Mouse (Mus musculus): ENCODE data around the gene Crym. TPM values are rescaled to one million over a fixed set of nuclear protein-coding genes. Genes with fewer than 3 reads are reported as not detected.
A peak's percentile ranks its signal among the peaks of the same experiment; 100 is the strongest.

The Crym gene
- polyA plus RNA-seq, 1 experiment from 2014 or later, result 8.8 TPM

DNA sequence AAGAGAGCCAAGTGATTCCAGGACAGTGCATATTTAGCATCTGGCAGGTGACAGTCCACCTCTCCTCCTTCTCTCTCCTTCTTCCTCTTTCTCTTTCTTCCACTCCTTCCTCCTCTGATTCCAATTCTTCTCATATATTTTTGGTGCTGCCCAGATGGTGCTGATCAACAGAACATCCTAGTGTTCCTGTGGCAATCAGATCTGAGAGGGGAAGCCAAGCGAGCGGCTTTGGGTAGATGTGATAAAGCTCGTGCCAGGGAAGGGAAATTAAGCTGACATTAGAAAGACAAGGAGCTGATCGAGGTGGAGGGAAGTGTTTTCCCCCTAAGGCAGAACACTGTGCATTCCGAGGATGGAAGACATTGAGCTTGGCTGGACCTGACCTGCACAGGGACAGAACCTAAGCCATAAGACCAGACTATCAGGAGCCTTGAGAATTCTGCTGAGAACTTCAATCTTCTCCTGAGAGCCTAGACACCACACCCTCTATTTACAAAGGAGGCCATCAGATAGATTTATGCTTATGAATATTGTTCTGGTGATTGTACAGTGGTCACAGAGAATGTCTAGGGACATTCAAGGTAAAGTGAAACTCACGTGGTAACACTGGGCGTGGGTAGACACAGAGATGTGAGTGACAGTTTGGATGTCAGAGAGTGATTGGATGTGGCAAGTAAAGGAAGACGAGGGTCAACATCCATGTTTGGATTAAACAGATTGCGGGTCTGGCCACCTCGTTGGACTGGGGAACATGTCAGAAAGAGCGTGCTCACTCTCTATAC is 27.0 kb downstream of the Crym start:
- H3K27ac ChIP-seq (ENCODE audit: low read depth, low read length), result no peak overlapping the region
- no peak for ATAC-seq (ENCODE audit: insufficient read depth, low FRiP score, low TSS enrichment)
- 87% methylated on average over 11 of the region's 11 CpGs for WGBS

DNA sequence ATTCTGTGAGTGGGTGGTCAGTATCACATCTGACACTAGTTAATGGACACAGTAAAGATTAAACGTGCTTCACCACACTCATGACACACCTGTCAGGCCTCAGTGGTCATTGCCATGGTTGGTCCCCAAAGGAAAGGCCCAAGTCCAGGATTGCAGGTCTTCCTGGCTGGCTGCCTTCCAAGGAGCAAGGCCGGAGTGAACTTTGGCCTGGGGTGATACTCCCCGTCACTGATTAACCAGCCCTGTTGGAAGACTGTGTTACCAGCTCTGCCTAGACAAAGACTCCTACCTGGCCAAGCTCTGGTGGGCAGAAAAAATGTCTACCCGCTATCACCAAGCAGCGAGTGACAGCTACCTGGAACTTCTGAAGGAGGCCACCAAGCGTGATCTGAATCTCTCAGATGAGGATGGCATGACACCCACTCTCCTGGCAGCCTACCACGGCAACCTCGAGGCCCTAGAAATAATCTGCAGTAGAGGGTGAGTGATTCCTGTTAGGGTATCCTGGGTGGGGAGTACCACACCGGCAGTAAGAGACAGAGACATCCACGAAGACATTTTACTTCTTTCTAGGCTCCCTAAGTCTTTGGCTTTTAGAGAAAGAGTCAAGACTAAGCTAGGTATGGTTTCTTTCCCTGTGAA is 28.2 kb downstream of the Crym start, which contains the start of gene Anks4b:
TSS of gene Anks4b (plus strand) at position 256 of the 642 bp plus-strand sequence.
- Histone ChIP-seq H3K27me3 (ENCODE audit: control insufficient read depth, insufficient read depth, low read length) (no peaks in the 10 kb centered on the region), H3K9ac (ENCODE audit: low read length) (no peak within 1 kb of the TSS), H3K4me3 (ENCODE audit: low read depth, low read length) (no peak within 1 kb of the TSS), H3K4me2 (ENCODE audit: low read depth) (no peak within 1 kb of the TSS), H3K4me1 (ENCODE audit: control insufficient read depth, insufficient read depth, low read length) (no peaks in the 10 kb centered on the region), H3K27ac (ENCODE audit: low read depth, low read length) (no peak within 1 kb of the TSS), H3K9me3 (ENCODE audit: control insufficient read depth, low read length) (no peaks in the 10 kb centered on the region), H3K36me3 (ENCODE audit: control insufficient read depth, insufficient read depth, low read length) (no peaks in the 10 kb centered on the region)
- no peak for ATAC-seq (ENCODE audit: insufficient read depth, low FRiP score, low TSS enrichment)
- WGBS, result 92% methylated on average over 10 of the region's 10 CpGs
- DNase-seq (ENCODE audit: low spot score), result no peak

More for the DNA sequence above, 27.0 kb downstream of the Crym start:
- Histone ChIP-seq H3K4me2 (ENCODE audit: low read depth) (no peak overlapping the region), H3K27me3 (ENCODE audit: control insufficient read depth, insufficient read depth, low read length) (no peaks in the 10 kb centered on the region), H3K4me3 (ENCODE audit: low read depth, low read length) (no peak overlapping the region), H3K9ac (ENCODE audit: low read length) (no peak overlapping the region), H3K36me3 (ENCODE audit: control insufficient read depth, insufficient read depth, low read length) (no peaks in the 10 kb centered on the region), H3K4me1 (ENCODE audit: control insufficient read depth, insufficient read depth, low read length) (no peaks in the 10 kb centered on the region), H3K9me3 (ENCODE audit: control insufficient read depth, low read length) (no peaks in the 10 kb centered on the region)
- no peak for DNase-seq (ENCODE audit: low spot score)

DNA sequence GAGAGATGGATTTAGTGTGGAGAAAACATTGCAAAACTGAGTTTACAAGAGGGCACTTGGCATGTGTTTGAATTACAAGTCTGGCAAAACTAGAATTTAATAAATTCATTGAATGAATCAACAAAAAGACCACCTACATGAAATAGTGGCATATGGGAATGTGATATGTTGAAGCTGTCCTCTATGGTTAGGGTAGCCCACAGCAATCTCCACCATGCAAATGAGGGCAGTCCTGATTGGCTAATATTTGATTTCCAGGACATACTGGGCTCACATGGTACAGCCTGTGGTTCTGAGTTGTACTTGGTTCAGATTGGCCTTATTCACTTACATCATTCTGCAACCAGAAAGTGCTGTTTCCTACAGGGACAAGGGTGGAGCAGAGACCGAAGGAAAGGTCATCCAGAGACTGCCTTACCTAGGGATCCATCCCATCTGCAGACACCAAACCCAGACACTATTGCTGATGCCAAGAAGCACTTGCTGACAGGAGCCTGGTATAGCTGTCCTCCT is 29.7 kb downstream of the Crym start:
- Histone ChIP-seq H3K36me3 (ENCODE audit: control insufficient read depth, insufficient read depth, low read length) (no peaks in the 10 kb centered on the region), H3K27ac (ENCODE audit: low read depth, low read length) (no peak overlapping the region), H3K4me1 (ENCODE audit: control insufficient read depth, insufficient read depth, low read length) (no peaks in the 10 kb centered on the region), H3K4me3 (ENCODE audit: low read depth, low read length) (no peak overlapping the region), H3K9ac (ENCODE audit: low read length) (no peak overlapping the region), H3K9me3 (ENCODE audit: control insufficient read depth, low read length) (no peaks in the 10 kb centered on the region), H3K27me3 (ENCODE audit: control insufficient read depth, insufficient read depth, low read length) (no peaks in the 10 kb centered on the region), H3K4me2 (ENCODE audit: low read depth) (no peak overlapping the region)
- ATAC-seq (ENCODE audit: insufficient read depth, low FRiP score, low TSS enrichment) (no peak), DNase-seq (ENCODE audit: low spot score) (no peak)
- 88% methylated on average over 1 of the region's 1 CpGs for WGBS

DNA sequence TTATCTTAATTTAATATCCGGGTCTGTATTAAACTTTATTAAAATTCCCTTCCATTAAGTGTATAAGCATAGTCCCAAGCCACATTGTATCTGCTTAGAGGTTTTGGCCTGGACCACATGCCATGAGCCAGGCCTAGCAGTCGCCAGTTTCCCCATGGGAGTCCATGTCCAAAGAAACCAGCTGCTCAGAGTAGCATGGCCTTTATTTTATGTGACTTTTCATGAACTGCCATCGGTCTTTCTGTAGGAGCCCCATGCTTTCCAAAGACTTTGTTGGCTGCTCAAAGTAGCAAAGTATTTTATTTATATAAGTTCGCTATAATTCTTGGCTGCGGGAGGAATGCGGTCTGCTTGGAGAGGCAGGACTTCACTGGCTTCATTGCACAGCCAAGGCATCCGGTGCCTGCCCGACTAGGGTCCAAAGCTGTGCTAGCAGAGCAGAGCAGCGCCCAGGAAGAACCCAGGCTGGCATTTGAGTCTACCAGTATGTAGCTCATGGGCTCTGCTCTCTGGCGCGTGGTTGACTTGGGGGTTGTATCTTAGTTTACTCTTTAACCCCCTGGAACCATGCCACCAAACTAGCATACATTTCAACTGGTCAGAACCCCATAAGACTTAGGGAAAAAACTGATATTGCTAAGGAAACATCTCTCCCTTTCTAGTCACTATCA is 38.2 kb downstream of the Crym start:
- H3K36me3 ChIP-seq (ENCODE audit: control insufficient read depth, insufficient read depth, low read length), result no peaks in the 10 kb centered on the region
- ATAC-seq (ENCODE audit: insufficient read depth, low FRiP score, low TSS enrichment) (no peak), DNase-seq (ENCODE audit: low spot score) (no peak)
- no peaks in the 10 kb centered on the region for H3K4me1 ChIP-seq (ENCODE audit: control insufficient read depth, insufficient read depth, low read length)
- 92% methylated on average over 11 of the region's 11 CpGs for WGBS
- no peak overlapping the region for H3K9ac ChIP-seq (ENCODE audit: low read length)
- no peak overlapping the region for H3K4me2 ChIP-seq (ENCODE audit: low read depth)
- no peaks in the 10 kb centered on the region for H3K9me3 ChIP-seq (ENCODE audit: control insufficient read depth, low read length)
- no peak overlapping the region for H3K27ac ChIP-seq (ENCODE audit: low read depth, low read length)
- no peak overlapping the region for H3K4me3 ChIP-seq (ENCODE audit: low read depth, low read length)
- H3K27me3 ChIP-seq (ENCODE audit: control insufficient read depth, insufficient read depth, low read length), result no peaks in the 10 kb centered on the region

DNA sequence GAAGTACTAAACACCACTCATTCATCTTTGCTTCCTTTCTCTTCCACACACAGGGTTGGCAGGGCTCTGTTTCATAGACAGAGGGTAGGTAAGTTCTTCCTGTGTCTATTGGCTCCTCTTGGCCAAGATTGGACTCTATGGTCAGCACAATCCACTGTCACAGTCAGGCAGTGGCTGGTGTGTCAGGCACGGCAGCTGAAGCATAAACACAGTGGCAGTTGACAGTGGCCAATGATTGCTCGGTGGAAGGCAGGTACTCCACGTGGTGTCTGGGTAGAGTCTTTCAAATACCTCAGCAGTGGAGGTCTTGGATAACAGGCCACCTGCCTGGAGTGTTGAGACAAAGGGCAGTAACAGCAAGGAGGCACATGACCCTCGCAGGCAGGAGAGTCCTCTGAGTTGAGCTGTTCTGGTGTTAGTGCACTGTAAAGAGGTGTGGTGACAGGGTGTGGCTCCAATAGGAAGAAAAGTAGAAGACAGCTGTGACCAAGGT is 43.7 kb downstream of the Crym start:
- Histone ChIP-seq H3K9me3 (ENCODE audit: control insufficient read depth, low read length) (no peaks in the 10 kb centered on the region), H3K27ac (ENCODE audit: low read depth, low read length) (no peak overlapping the region), H3K4me3 (ENCODE audit: low read depth, low read length) (no peak overlapping the region), H3K9ac (ENCODE audit: low read length) (no peak overlapping the region), H3K4me2 (ENCODE audit: low read depth) (no peak overlapping the region), H3K36me3 (ENCODE audit: control insufficient read depth, insufficient read depth, low read length) (no peaks in the 10 kb centered on the region), H3K27me3 (ENCODE audit: control insufficient read depth, insufficient read depth, low read length) (no peaks in the 10 kb centered on the region), H3K4me1 (ENCODE audit: control insufficient read depth, insufficient read depth, low read length) (peaks cover 4% of the 10 kb centered on the region; the same call in 1 of the 2 replicates)
- 0 out of 2 replicates have a peak, but pooled peaks have one; percentile 21 for ATAC-seq (ENCODE audit: insufficient read depth, low FRiP score, low TSS enrichment)
- no peak for DNase-seq (ENCODE audit: low spot score)
- 37% methylated on average over 4 of the region's 4 CpGs for WGBS

DNA sequence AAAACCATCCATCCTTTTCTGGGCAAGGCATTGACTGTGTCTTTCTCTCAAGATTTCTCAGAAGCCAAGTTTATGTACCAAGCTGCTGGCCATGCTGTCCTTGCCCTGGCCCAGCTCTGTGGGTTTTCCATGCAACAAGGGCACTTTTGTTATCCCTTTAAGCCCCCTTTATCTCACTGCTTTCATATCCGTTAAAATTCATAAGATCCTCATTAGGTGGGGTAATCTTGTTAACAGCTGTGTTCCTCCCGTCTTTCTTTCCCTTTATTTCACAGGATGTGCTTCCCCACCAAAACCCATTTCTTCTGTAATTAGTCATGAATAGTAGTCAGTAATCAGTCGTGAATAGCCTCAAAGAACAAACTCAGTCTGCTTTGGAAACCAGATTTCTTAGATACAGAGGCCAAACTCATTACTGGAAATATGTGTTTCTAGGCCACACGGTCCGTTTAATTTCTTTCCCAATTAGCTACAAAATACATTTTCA is 44.3 kb downstream of the Crym start:
- no peak overlapping the region for H3K27ac ChIP-seq (ENCODE audit: low read depth, low read length)
- ATAC-seq (ENCODE audit: insufficient read depth, low FRiP score, low TSS enrichment) (peak; percentile 8; the same call in 1 of the 2 replicates), DNase-seq (ENCODE audit: low spot score) (peak; percentile 32)
- no peak overlapping the region for H3K4me2 ChIP-seq (ENCODE audit: low read depth)
- no peak overlapping the region for H3K4me3 ChIP-seq (ENCODE audit: low read depth, low read length)
- WGBS, result 36% methylated on average over 5 of the region's 5 CpGs
- H3K9ac ChIP-seq (ENCODE audit: low read length), result no peak overlapping the region
- H3K9me3 ChIP-seq (ENCODE audit: control insufficient read depth, low read length), result no peaks in the 10 kb centered on the region
- H3K36me3 ChIP-seq (ENCODE audit: control insufficient read depth, insufficient read depth, low read length), result no peaks in the 10 kb centered on the region
- no peaks in the 10 kb centered on the region for H3K27me3 ChIP-seq (ENCODE audit: control insufficient read depth, insufficient read depth, low read length)
- peaks cover 4% of the 10 kb centered on the region; the same call in 1 of the 2 replicates for H3K4me1 ChIP-seq (ENCODE audit: control insufficient read depth, insufficient read depth, low read length)

DNA sequence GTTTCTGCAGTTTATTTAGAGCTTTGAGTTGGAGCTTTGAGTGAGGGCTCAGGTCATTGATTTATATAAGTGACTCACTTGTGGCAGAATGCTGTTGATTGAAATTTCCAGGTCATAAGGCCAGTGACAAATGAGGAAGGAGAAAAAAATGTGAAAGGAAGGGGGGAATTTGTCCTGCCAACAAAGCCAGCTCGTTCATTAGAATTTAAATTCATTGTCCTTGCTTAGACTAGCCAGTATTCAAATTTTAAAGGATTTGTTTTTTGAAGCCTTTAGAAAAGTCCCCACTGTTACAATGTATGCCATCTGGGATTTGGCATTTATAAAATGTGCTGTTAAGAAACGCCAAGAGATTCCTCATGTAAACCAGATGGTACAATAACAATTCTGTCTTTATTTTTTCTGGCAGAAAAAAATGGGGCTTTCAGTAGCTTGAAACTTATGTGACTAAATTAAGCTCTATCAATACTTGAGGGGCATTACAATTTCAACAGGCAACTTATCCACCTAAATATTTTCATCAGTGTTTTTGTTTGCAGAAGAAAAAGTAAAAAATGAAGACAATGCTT is 45.0 kb downstream of the Crym start:
- H3K4me1 ChIP-seq (ENCODE audit: control insufficient read depth, insufficient read depth, low read length), result peaks cover 4% of the 10 kb centered on the region; the same call in 1 of the 2 replicates
- ATAC-seq (ENCODE audit: insufficient read depth, low FRiP score, low TSS enrichment), result 0 out of 2 replicates have a peak, but pooled peaks have one; percentile 25
- no peak overlapping the region for H3K9ac ChIP-seq (ENCODE audit: low read length)
- no peak overlapping the region for H3K27ac ChIP-seq (ENCODE audit: low read depth, low read length)
- no peaks in the 10 kb centered on the region for H3K9me3 ChIP-seq (ENCODE audit: control insufficient read depth, low read length)
- no peaks in the 10 kb centered on the region for H3K36me3 ChIP-seq (ENCODE audit: control insufficient read depth, insufficient read depth, low read length)
- no peaks in the 10 kb centered on the region for H3K27me3 ChIP-seq (ENCODE audit: control insufficient read depth, insufficient read depth, low read length)
- H3K4me2 ChIP-seq (ENCODE audit: low read depth), result no peak overlapping the region
- DNase-seq (ENCODE audit: low spot score), result no peak
- WGBS, result 22% methylated on average over 2 of the region's 2 CpGs
- H3K4me3 ChIP-seq (ENCODE audit: low read depth, low read length), result no peak overlapping the region

DNA sequence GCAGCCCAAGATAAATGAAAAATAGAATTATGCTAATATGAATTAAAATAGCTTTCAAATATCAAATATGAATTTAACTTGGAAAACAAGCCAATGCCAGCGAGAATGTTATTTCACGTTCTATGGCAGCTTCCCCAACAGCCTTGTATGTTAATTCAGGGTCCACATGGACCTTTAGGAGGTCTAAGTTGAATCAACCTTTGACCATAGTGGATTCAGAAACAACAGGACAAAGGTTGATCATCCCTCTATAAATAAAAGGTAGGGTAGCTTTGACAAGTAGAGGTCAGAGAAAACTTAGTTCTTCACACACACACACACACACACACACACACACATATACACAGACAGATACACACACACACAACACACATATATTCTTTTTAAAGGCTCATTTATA is 51.0 kb downstream of the Crym start:
- Histone ChIP-seq H3K27me3 (ENCODE audit: control insufficient read depth, insufficient read depth, low read length) (no peaks in the 10 kb centered on the region), H3K4me3 (ENCODE audit: low read depth, low read length) (no peak overlapping the region), H3K4me1 (ENCODE audit: control insufficient read depth, insufficient read depth, low read length) (no peaks in the 10 kb centered on the region), H3K36me3 (ENCODE audit: control insufficient read depth, insufficient read depth, low read length) (no peaks in the 10 kb centered on the region), H3K27ac (ENCODE audit: low read depth, low read length) (no peak overlapping the region), H3K9me3 (ENCODE audit: control insufficient read depth, low read length) (no peaks in the 10 kb centered on the region), H3K9ac (ENCODE audit: low read length) (no peak overlapping the region), H3K4me2 (ENCODE audit: low read depth) (no peak overlapping the region)
- DNase-seq (ENCODE audit: low spot score) (no peak), ATAC-seq (ENCODE audit: insufficient read depth, low FRiP score, low TSS enrichment) (no peak)
- 77% methylated on average over 2 of the region's 2 CpGs for WGBS

Data from neural tube, embryonic 11.5 days (tissue).